ENCODE assay signal across 14 mouse cellular contexts in the genomic region with DNA sequence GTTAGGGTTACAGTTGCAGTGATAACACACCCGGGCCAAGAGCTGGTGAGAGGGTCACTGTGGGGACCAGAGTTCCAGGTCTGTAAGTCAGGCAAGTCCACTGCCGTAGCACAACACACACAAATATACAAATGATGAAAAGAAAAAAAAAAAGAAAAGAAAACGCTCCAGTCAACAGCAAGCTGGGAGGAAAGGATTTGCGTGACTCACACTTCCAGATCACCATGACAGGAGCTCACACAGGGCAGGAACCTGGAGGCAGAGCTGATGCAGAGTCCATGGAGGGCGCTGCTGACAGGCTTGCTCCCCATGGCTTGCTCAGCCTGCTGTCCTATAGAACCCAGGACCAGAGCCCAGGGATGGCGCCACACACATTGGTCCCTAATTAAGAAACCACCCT. TPM values are rescaled to one million over a fixed set of nuclear protein-coding genes. Genes with fewer than 3 reads are reported as not detected.
DNase-seq lines count a peak whose midpoint lies in the region; ATAC-seq lines count a peak whose summit lies in the region.
"Had no signal": no experiment of that assay in that cellular context is flagged by ENCODE, and none has a peak within 500 bp of the region (broad histone marks: within the 10 kb centered on the region; RNA-seq: fewer than 3 reads in every experiment).

No protein-coding gene starts in this region.

- H3K36me3 ChIP-seq in limb, embryonic 13.5 days = no peaks in the 10 kb centered on the region
- H3K36me3 ChIP-seq: heart, embryonic 15.5 days had no signal

- 78% methylated on average over 6 of the region's 6 CpGs for WGBS in limb, embryonic 13.5 days

- no peak for ATAC-seq in limb, embryonic 13.5 days (ENCODE audit: low FRiP score, low read depth)

- H3K4me3 ChIP-seq in limb, embryonic 13.5 days = no peak overlapping the region

- H3K4me2 ChIP-seq in limb, embryonic 13.5 days (replicated peaks) = peak overlapping the region; percentile 80

- H3K27me3 ChIP-seq in limb, embryonic 13.5 days = peaks cover 61% of the 10 kb centered on the region

- H3K27ac ChIP-seq in limb, embryonic 13.5 days = no peak overlapping the region

- DNase-seq in adrenal gland, adult (ENCODE audit: inconsistent age in 2 of 2, low spot score in 1 of 2) = peak; percentile 39 to 60
- DNase-seq in adrenal gland, postnatal 10 days = no peak
- DNase-seq in layer of hippocampus, adult 11-12 months (ENCODE audit: low spot score) = peak; percentile 7
- DNase-seq in layer of hippocampus, adult 9-10 months (ENCODE audit: low spot score) = no peak
- DNase-seq in MN1 (ENCODE audit: low spot score) = peak; percentile 61
- no peak for DNase-seq in thymus, postnatal 10 days (ENCODE audit: low spot score in 2 of 2)
- no peak for DNase-seq in gastrocnemius, adult 18-20 months (ENCODE audit: low spot score)
- DNase-seq: cerebellum, adult 8-10 months; kidney, adult 18-20 months; lung, adult 18-20 months had no signal

- no peaks in the 10 kb centered on the region for H3K9me3 ChIP-seq in limb, embryonic 13.5 days
- H3K9me3 ChIP-seq: heart, embryonic 15.5 days had no signal

- no peak overlapping the region for H3K9ac ChIP-seq in limb, embryonic 13.5 days

- peaks cover 22% of the 10 kb centered on the region for H3K4me1 ChIP-seq in limb, embryonic 13.5 days

RNA-seq across cellular contexts. Expression of gene Zfr2, which starts 1.3 kb away (rescaled TPM):
- total RNA-seq in adrenal gland, postnatal 10 days (2021) = 10 to 100 TPM in 1 of 2 experiments, 1 to 10 TPM in 1; 7.4 to 11.9 TPM
- polyA plus RNA-seq in limb, embryonic 13.5 days (2015; fragmentation: Nextera tagmentation; extraction: Ambion mirVana) = 11.5 and 11.6 TPM in 2 replicates
- total RNA-seq in gastrocnemius, adult 18-20 months (2021) = 1 to 10 TPM; 1.9 to 2.7 TPM

RNA-seq across cellular contexts. Expression of gene Atcay, which starts 3.6 kb away (rescaled TPM):
- 1 to 10 TPM; 2.5 to 4.6 TPM for total RNA-seq in adrenal gland, postnatal 10 days (2021)
- polyA plus RNA-seq in limb, embryonic 13.5 days (2015; fragmentation: Nextera tagmentation; extraction: Ambion mirVana) = 0.20 and 0.43 TPM in 2 replicates
- total RNA-seq in gastrocnemius, adult 18-20 months (2021) = not detected
- total RNA-seq: megakaryocyte progenitor cell, adult 5-6 weeks had no signal

RNA-seq across cellular contexts. Expression of gene Matk, which starts 18.5 kb away (rescaled TPM):
- total RNA-seq in adrenal gland, postnatal 10 days (2021) = 1 to 10 TPM; 1.8 to 2.1 TPM
- 4.7 and 5.4 TPM in 2 replicates for polyA plus RNA-seq in limb, embryonic 13.5 days (2015; fragmentation: Nextera tagmentation; extraction: Ambion mirVana)
- not detected for total RNA-seq in gastrocnemius, adult 18-20 months (2021)

RNA-seq across cellular contexts. Expression of gene Nmrk2, which starts 32.4 kb away (rescaled TPM):
- 1 to 10 TPM in 1 of 2 experiments, under 1 TPM in 1; 0.15 to 4.9 TPM for total RNA-seq in adrenal gland, postnatal 10 days (2021)
- polyA plus RNA-seq in limb, embryonic 13.5 days (2015; fragmentation: Nextera tagmentation; extraction: Ambion mirVana) = 0.18 and 0.26 TPM in 2 replicates
- 100 to 1,000 TPM in 1 of 2 experiments, 10 to 100 TPM in 1; 59.9 to 118 TPM for total RNA-seq in gastrocnemius, adult 18-20 months (2021)
- total RNA-seq: megakaryocyte progenitor cell, adult 5-6 weeks had no signal
- polyA plus RNA-seq: large intestine, adult 2 months had no signal

RNA-seq across cellular contexts. Expression of gene Mrpl54, which starts 32.5 kb away (rescaled TPM):
- total RNA-seq in adrenal gland, postnatal 10 days (2021) = 100 to 1,000 TPM; 109 to 111 TPM
- polyA plus RNA-seq in limb, embryonic 13.5 days (2015; fragmentation: Nextera tagmentation; extraction: Ambion mirVana) = 206 and 213 TPM in 2 replicates
- total RNA-seq in gastrocnemius, adult 18-20 months (2021) = 100 to 1,000 TPM; 106 to 116 TPM

Comparison
In these comparisons a context has a peak if more than half of its experiments do, and no peak if none do; other contexts are left out.
1. DNase-seq: peak in adrenal gland, adult (2 of 2), layer of hippocampus, adult 11-12 months (single experiment) and MN1 (single experiment); none in adrenal gland, postnatal 10 days (single experiment), layer of hippocampus, adult 9-10 months (single experiment), thymus, postnatal 10 days (0 of 2) and gastrocnemius, adult 18-20 months (single experiment).